Mouse (Mus musculus) ES-E14 (cell line): ENCODE measurements around the gene Leng9.

Experiments used
- HCFC1 ChIP-seq: IDR thresholded peaks from 2 replicates; pipeline ENCODE4 v1.6.1; 2012; ENCODE audit warnings: low read length, inconsistent platforms, borderline replicate concordance; ENCODE audit not compliant: insufficient read depth
- MAFK ChIP-seq: IDR thresholded peaks from 2 replicates; pipeline ENCODE4 v1.6.1; 2014; ENCODE audit warnings: mild to moderate bottlenecking, low read depth, low read length, inconsistent platforms; ENCODE audit not compliant: insufficient read depth
- ZC3H11A ChIP-seq: IDR thresholded peaks from 2 replicates; pipeline ENCODE4 v1.6.1; 2012; ENCODE audit warnings: low read depth, mild to moderate bottlenecking, inconsistent platforms, low read length, borderline replicate concordance
- ZNF384 ChIP-seq: IDR thresholded peaks from 2 replicates; pipeline ENCODE4 v1.6.1; 2012; ENCODE audit warnings: low read depth, low read length, inconsistent platforms

- TF ChIP-seq ZNF384 (no peak), ZC3H11A (no peak), HCFC1 (no peak), MAFK (no peak)
Observed at GRCm38 (mm10) chr7:4127894-4128293, 22.3 kb downstream of the Leng9 start.
